20 mouse cellular contexts compared by ENCODE assay signal in genomic region chr2:68005210-68005609, GRCm38 (mm10).
"Had no signal": no experiment of that assay in that cellular context is flagged by ENCODE, and none has a peak within 500 bp of the region (broad histone marks: within the 10 kb centered on the region; RNA-seq: fewer than 3 reads in every experiment).

No protein-coding gene starts in this region.

- DNase-seq: gastrocnemius, postnatal 14 days; heart, adult 11 months; heart, adult 2 months; heart, postnatal 14 days; heart, postnatal 36 days; kidney, adult 11 months; kidney, adult 2 months; kidney, adult 9 months; kidney, postnatal 14 days; kidney, postnatal 36 days; left cerebral cortex, postnatal 4 days had no signal

- H3K27me3 ChIP-seq: heart, embryonic 13.5 days; heart, embryonic 15.5 days; hindbrain, embryonic 13.5 days; hindbrain, embryonic 15.5 days; kidney, embryonic 15.5 days; limb, embryonic 13.5 days; limb, embryonic 15.5 days; liver, embryonic 12.5 days had no signal

- H3K36me3 ChIP-seq: heart, embryonic 13.5 days; heart, embryonic 15.5 days; hindbrain, embryonic 13.5 days; hindbrain, embryonic 15.5 days; kidney, embryonic 15.5 days; limb, embryonic 13.5 days; limb, embryonic 15.5 days; liver, embryonic 12.5 days had no signal

- H3K4me3 ChIP-seq: heart, adult 2 months; heart, embryonic 13.5 days; heart, embryonic 15.5 days; hindbrain, embryonic 13.5 days; hindbrain, embryonic 15.5 days; kidney, embryonic 15.5 days; left cerebral cortex, adult 2 months; limb, embryonic 13.5 days; limb, embryonic 15.5 days; liver, embryonic 12.5 days had no signal
